Mouse (Mus musculus): ENCODE data around the gene Vmn2r8.
"Not testable (repeated sequence)": the region's sequence is repeated elsewhere in the genome, so short reads cannot be mapped to it uniquely, and the experiment has no call there.

Gene Vmn2r8

DNA sequence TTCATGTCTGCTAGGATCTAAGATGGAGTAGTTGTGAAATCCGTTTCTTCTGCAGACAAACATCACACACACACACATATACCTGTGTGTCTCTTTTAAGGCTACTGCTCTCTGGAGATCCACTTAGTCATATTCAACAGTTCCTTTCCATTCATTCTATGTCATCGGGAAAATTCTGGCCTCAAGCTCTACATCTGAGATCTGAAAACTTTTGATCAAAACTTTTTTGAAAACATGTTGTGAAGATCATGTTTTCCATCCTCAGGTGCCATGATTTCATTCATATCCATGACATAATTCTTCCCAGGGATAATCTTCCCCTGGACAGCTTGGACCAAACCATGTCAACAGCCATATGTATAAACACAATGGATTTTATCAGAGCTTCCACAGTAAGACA is at the start of gene Vmn2r8:
Gene Vmn2r8, minus strand, starts transcription at position 101 of the 400 bp plus-strand sequence.
- DNase-seq, result not testable (repeated sequence)

DNA sequence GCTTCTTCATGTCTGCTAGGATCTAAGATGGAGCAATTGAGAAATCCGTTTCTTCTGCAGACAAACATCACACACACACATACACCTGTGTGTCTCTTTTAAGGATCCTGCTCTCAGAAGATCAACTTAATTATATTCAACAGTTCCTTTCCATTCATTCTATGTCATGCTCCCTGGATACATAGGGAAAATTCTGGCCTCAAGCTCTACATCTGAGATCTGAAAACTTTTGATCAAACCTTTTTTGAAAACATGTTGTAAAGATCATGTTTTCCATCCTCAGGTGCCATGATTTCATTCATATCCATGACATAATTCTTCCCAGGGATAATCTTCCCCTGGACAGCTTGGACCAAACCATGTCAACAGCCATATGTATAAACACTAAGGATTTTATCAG is 43.9 kb upstream of the Vmn2r8 start, which contains the start of gene Vmn2r9:
Gene Vmn2r9, minus strand, starts transcription at position 101 of the 400 bp plus-strand sequence.
- not testable (repeated sequence) for DNase-seq

DNA sequence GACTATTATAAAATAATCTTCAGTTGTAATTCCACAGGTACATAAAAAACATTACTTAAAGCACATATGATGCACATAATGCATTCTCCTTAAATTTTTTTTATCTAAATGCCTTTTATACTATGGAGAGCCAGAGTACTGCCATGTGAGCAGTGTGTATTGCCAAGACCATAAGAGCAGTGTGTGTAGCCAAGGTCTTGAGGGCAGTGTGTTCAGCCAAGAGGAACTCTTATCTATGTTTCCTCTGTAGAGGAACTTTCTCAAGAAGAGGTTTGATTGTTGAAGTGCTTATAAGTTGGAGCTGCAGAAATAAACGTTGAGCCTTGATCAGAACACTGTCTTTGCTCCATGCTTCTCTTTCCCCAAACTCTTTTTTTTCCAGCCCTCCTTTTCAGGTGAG is 40.8 kb upstream of the Vmn2r8 start:
- no peak for DNase-seq

DNA sequence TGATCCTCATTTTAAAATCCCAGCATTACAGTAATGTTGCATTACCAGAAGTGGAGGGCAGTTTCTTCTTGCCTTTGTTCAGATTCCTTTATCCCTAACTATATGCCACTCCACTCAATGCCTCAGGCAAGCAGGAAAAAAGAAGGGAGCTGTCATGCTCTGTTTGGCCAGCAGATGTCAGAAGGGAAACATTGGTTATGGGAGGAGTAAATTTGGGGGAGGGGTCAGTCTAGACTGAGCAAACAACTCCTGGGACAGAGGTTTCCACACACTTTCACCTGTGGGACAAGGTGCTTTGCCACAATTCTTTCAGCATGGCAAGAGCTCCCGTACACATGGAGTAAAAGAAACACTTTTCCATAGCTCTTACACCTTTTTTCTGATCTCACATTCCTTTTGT is 27.5 kb upstream of the Vmn2r8 start:
- no peak for DNase-seq

DNA sequence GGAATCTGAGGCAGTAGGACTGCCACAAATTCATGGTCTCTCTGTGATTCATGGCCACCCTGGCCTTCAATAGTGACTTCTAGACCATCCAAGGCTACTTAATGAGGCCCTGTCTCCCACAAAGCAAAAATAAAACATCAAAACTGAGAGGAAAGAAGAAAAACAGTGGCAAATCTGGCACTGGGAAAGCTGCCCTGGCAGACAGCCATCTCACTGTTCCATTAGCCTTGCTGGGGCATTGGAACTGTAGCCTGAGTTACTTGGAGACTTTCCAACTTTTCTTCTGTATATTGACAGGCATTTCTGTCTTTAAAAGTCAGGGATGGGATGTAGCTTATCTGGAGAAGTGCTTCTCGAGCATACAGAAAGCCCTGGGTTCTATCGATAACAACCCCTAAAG is 14.6 kb upstream of the Vmn2r8 start:
- DNase-seq, result no peak

DNA sequence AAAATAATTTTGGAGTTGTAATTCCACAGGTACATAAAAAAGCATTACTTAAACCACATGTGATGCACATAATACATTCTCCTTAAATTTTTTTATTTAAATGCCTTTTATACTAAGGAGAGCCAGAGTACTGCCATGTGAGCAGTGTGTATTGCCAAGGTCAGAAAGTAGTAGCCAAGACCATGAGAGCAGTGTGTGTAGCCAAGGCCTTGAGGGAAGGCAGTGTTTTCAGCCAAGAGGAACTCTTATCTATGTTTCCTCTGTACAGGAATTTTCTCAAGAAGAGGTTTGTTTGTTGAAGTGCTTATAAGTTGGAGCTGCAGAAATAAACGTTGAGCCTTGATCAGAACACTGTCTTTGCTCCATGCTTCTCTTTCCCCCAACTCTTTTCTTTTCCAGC is 5.0 kb downstream of the Vmn2r8 start:
- no peak for DNase-seq

DNA sequence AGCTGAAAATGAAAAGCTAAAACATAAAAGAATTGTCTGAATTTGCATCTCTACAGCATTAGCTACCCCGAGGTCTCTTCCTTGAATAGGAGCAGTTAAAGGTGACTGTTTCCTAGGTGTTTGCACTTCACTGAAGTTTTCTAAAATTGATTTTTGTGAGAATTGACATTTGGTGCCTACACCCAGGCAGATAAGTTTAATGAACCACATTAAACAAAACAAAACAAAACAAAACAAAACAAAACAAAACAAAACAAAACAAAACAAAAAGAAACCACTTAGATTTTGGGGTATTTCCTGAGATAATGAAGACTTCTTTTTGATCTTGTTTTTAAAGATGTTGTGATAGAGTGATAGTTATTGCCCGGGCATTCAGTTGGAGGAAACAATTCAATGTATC is 13.4 kb downstream of the Vmn2r8 start, which contains the start of gene Tmed11:
Gene Tmed11, minus strand, starts transcription at position 101 of the 400 bp plus-strand sequence.
- DNase-seq, result not testable (repeated sequence)

DNA sequence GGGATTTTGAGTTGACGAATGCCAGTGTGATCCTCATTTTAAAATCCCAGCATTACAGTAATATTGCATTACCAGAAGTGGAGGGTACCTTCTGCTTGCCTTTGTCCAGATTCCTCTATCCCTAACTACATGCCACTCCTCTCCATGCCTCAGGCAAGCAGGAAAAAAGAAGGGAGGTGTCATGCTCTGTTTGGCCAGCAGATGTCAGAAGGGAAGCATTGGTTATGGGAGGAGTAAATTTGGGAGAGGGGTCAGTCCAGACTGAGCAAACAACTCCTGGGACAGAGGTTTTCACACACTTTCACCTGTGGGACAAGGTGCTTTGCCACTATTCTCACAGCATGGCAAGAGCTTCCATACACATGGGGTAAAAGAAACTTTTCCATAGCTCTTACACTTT is 18.3 kb downstream of the Vmn2r8 start:
- not testable (repeated sequence) for DNase-seq

DNA sequence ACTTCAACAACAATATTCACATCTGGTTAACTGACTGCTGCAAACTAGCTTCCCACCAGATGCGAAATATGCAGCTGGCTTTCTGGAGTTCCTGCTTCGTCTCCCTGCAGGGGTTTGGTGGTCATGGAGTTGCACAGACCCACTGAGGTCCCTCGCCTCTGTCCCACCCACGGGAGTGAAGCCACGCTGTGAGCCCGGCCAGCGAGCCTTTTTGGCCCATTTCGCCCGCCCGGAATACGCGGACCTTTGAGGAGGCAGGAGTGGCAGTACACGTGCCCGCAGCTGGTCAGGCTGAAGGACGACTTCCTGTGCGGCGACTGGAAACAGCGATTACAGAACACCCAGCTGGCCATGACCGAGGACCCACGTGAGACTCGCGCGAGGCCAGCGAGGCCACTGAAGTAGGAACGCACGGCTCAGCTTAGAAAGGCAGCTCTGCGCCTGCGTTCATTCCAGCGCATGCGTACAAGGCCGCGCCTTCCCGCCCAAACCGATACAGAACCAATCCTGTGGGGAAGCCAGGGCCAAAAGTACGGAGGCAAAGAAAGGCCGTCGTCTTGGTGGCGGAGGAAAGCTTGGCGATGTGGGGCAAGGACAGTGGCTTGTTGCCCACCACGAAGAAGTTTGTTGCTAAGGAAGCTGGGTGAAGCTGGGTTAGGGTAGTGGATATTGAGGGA is 33.9 kb downstream of the Vmn2r8 start, which contains the start of gene Rnf212:
Gene Rnf212, minus strand, starts transcription at position 353 of the 677 bp plus-strand sequence.
- no peak for DNase-seq

DNA sequence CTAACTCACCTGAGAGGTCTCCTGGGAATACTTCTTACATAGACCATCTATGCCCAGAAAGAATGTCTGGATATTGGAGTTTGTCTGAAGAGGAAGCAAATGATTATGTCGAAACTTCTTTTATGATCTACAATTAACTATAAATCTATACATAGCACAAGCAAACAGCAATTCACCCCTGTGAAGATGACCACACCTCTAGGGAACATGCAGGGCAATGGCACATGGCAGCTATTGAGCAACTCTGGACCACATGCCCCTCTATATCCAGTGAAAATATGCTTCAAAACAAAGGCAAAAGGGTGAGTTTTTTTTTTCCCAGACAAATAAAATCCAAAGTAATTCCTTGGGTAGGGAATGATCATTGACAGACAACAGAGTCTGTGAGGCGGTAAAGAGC is 48.6 kb downstream of the Vmn2r8 start:
- DNase-seq, result no peak

DNA sequence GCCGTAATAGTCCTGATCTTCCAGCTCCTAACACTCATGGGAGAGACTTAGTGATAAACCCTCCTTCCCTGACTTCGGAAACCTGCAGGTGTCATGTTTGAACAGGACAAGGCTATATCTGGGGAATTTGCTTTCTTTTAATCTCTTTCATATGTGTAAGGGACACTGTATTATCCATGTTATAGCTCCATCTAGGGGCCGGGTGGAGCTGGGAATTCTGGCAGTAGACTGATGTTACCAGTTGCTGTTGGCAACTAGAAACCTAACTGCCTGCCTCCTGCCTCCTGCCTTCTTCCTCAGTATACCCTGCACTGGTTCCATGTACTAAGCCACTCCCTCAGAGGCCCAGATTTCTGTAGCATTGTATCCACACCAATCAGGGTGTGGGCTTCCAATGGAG is 50.3 kb downstream of the Vmn2r8 start:
- DNase-seq, result peak; percentile 30

DNA sequence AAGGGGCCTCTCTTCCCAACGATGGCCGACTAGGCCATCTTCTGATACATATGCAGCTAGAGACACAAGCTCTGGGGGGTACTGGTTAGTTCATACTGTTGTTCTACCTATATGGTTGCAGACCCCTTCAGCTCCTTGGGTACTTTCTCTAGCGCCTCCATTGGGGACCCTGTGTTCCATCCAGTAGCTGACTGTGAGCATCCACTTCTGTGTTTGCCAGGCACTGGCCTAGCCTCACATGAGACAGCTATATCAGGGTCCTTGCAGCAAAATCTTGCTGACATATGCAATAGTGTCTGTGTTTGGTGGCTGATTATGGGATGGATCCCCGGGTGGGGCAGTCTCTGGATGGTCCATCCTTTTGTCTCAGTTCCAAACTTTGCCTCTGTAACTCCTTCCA is 57.4 kb downstream of the Vmn2r8 start:
- DNase-seq, result not testable (repeated sequence)

DNA sequence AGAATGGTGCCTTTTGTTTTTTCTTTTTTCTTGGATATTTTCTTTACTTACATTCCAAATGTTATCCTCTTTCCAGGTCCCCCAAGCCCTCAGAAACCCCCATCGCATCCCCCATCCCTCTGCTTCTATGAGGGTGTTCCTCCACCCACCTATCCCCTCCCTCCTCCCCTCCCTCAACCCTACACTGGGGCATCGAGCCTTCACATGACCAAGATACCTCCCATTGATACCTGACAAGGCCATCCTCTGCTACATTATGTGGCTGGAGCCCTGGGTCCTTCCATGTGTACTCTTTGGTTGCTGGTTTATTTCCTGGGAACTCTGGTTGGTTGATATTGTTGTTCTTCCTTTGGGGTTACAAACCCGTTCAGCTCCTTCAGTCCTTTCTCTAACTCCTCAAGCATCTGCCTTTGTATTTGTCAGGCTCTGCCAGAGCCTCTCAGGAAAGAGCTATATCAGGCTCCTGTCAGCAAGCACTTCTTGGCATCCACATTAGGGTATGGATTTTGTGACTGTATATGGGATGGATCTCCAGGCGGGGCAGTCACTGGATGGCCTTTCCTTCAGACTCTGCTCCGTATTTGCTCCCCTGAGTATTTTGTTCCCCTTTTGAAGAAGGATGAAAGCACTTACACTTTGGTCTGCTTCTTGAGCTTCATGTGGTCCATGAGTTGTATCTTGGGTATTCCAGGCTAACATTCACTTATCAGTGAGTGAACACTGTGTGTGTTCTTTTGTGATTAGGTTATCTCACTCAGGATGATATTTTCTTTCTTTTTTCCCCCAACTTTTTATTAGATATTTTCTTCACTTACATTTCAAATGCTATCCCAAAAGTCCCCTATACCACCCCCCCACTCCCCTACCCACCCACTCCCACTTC is 58.1 kb downstream of the Vmn2r8 start:
- DNase-seq, result no peak

DNA sequence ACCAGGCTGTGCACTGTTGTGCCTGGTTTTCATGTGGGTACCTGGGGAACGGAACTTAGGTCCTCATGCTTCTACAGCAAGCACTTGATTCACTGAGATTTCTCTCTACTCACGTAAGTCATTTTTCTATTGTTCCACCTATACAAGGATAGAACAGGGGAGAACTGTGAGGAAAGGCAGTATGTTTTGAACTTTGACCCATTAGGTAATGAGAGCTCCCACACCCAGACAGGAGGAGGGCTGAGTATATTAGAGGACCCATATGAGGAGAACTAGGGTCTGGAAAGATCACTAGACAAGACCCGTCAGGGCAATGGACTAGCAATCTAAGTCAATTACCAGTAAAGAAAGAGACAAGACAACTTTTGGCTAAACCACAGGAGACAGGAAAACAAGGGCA is 64.0 kb downstream of the Vmn2r8 start:
- DNase-seq, result no peak

DNA sequence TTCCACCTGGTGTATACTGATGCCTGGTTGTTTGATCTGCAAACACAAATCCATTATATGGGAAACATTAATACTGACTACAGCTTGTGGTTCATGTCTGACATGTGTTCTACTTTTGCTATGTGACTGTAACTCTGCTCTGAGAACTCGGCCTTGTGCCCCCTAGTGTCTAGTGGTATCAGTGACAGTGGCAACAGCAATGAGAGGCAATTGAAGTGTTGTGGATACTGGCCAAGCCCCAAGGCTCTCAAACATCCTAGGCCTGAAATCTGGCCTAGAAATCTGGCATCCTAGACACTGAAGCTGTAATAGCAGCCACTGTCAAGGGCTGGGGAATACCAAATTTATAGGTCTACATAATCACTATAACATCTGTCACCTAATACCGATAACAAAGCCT is 64.8 kb downstream of the Vmn2r8 start:
- no peak for DNase-seq

DNA sequence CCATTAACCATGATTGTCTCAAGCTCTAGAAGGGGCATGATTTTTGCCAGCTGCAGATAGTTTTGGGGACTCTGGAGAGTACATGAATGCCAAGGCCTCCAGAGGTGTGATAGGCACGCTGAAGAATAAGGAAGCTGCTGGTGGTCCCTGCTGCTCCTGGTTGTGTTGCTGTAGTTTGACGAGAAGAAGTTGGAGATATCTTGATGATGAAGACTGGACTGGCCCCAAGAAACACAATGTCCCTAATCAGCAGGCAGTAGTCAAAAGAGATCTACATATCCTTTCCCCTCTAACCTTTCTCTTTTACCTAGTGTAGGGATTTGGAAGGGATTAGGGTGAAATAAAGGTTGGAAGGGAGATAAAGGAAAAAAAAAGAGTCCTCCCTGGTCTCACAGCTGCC is 66.1 kb downstream of the Vmn2r8 start:
- no peak for DNase-seq

DNA sequence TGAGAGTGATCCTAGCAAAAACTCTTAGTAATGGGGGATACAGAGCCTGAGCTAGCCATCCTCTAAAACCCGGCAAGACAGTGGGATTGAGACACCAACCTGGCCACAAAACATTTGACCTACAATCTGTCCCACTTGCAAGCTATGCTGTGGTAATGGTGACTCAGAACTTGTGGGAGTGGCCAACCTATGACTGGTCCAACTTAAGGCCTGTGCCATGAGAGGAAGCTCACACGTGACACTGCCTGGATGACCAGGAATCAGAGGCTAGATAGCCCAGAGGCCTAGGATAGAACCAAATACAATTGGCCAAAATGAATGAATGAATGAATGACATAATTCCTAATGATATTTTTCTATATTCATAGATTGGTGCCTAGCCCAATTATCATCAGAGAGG is 66.8 kb downstream of the Vmn2r8 start:
- DNase-seq, result no peak
